Mouse (Mus musculus): ENCODE measurements around the gene Mael. TPM values are rescaled to one million over a fixed set of nuclear protein-coding genes. Genes with fewer than 3 reads are reported as not detected.

Mael gene
- not detected in 2 replicates for polyA plus RNA-seq (2012; rRNA removed)

GRCm38 (mm10) chr1:166238315-166238969 is at the start of gene Mael:
Gene Mael, minus strand, starts transcription at chr1:166238747.

GRCm38 (mm10) chr1:166253898-166254894 is 15.6 kb upstream of the Mael start, which contains the start of gene Ildr2:
Gene Ildr2, plus strand, starts transcription at chr1:166254139.

Other genes starting within 250 kb of the Mael start
- gene Pou2f1, start 236.1 kb downstream of the Mael start, polyA plus RNA-seq (2012; rRNA removed): 1.5 and 1.8 TPM in 2 replicates
- gene Dusp27, start 110.8 kb downstream of the Mael start, polyA plus RNA-seq (2012; rRNA removed): under 0.01 TPM in 1 of 2 replicates, not detected in the other
- 0.08 TPM in 1 of 2 replicates, not detected in the other for gene Gpa33, start 108.5 kb downstream of the Mael start, polyA plus RNA-seq (2012; rRNA removed)
- 0.07 and 0.10 TPM in 2 replicates for gene Ildr2, start 15.4 kb upstream of the Mael start, polyA plus RNA-seq (2012; rRNA removed)
- 11.2 and 12.1 TPM in 2 replicates for gene Tada1, start 140.3 kb upstream of the Mael start, polyA plus RNA-seq (2012; rRNA removed)
- 0.83 and 0.97 TPM in 2 replicates for gene Pogk, start 171.1 kb upstream of the Mael start, polyA plus RNA-seq (2012; rRNA removed)

All from liver, embryonic 18 days (tissue).